Mouse (Mus musculus) splenic B cell, adult 2 months (primary cell): Measurements from ENCODE around the gene Ceacam3.
A peak's percentile ranks its signal among the peaks of the same experiment; 100 is the strongest.
"Not testable (repeated sequence)": the region's sequence is repeated elsewhere in the genome, so short reads cannot be mapped to it uniquely, and the experiment has no call there.

Experiments used
- DNase-seq: peaks from one replicate; pipeline ENCODE4 v3.0.0-alpha.2; 2011; ENCODE audit warnings: low read depth, low spot score
- H3K27me3 ChIP-seq: 2 replicates; pipeline ENCODE4 v1.6.1; 2012; ENCODE audit warnings: mild to moderate bottlenecking, low read length, moderate library complexity, mixed read lengths; ENCODE audit not compliant: control insufficient read depth, poor library complexity, insufficient read depth, severe bottlenecking
- H3K36me3 ChIP-seq: 2 replicates; pipeline ENCODE4 v1.6.1; 2012; ENCODE audit warnings: mild to moderate bottlenecking, low read length, moderate library complexity, mixed read lengths; ENCODE audit not compliant: control insufficient read depth, poor library complexity, insufficient read depth, severe bottlenecking

The Ceacam3 gene

GRCm38 (mm10) chr7:17149931-17150330 lies at the start of gene Ceacam3:
Ceacam3 (plus strand) TSS chr7:17150282.
- DNase-seq = no peak
- Histone ChIP-seq H3K27me3 (no peaks in the 10 kb centered on the region), H3K36me3 (no peaks in the 10 kb centered on the region)

DNA sequence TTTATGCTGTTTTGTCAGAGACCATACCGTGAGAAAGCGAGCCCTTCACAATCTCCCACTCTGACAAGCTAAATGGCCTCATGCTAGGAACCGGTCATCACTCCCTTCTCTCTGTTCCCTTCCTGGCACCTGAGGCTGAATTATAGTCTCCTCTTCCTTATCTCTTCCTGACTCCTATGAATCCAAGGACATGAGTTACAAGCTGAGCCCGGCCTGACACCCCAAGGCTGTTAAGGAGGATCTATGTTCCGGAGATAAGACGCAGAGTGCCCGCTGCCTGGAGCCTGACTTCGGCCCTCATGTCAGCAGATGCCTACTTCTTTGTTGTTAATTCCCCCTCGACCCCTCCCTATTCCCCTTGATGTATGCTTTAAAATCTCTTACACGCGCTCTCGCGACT lies 48.5 kb upstream of the Ceacam3 start:
- H3K36me3 ChIP-seq, H3K27me3 ChIP-seq, DNase-seq: not testable (repeated sequence)

GRCm38 (mm10) chr7:17135307-17135706 lies 14.8 kb upstream of the Ceacam3 start:
- no peak for DNase-seq
- H3K27me3 ChIP-seq = no peaks in the 10 kb centered on the region
- no peaks in the 10 kb centered on the region for H3K36me3 ChIP-seq

- H3K36me3 ChIP-seq = no peaks in the 10 kb centered on the region
- peak; percentile 5 for DNase-seq
- H3K27me3 ChIP-seq = no peaks in the 10 kb centered on the region
Measured at GRCm38 (mm10) chr7:17155634-17156033, 5.6 kb downstream of the Ceacam3 start.

GRCm38 (mm10) chr7:17156885-17157677 lies 7.0 kb downstream of the Ceacam3 start:
- Histone ChIP-seq H3K27me3 (no peaks in the 10 kb centered on the region), H3K36me3 (no peaks in the 10 kb centered on the region)
- no peak for DNase-seq

GRCm38 (mm10) chr7:17159011-17159410 lies 8.9 kb downstream of the Ceacam3 start:
- Histone ChIP-seq H3K36me3 (no peaks in the 10 kb centered on the region), H3K27me3 (no peaks in the 10 kb centered on the region)
- DNase-seq = no peak

GRCm38 (mm10) chr7:17171827-17172226 lies 21.7 kb downstream of the Ceacam3 start:
- H3K27me3 ChIP-seq = no peaks in the 10 kb centered on the region
- DNase-seq = no peak
- H3K36me3 ChIP-seq = no peaks in the 10 kb centered on the region

DNA sequence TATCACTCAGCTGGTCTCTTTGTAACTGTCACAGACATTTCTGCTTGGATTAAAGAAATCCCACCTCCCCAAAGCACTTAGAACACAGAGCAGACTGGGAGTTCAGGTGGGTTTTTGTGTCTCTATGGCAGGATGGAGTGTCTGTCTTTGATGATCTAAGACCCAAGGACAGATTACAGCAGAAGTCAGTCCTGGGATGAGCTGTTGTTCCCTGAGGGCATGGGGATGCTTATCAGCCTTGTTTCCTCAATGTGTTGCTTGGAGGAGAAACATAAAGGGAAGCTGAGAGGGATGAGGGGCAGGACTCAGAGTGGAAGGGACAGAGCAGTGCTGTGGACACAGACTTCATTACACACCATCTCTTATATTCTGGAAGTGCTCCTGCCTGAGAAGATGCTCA lies 53.1 kb downstream of the Ceacam3 start, which contains the start of gene Psg29:
TSS of gene Psg29 (plus strand) at position 301 of the 400 bp plus-strand sequence.
- no peak for DNase-seq
- no peaks in the 10 kb centered on the region for H3K27me3 ChIP-seq
- H3K36me3 ChIP-seq = no peaks in the 10 kb centered on the region

DNA sequence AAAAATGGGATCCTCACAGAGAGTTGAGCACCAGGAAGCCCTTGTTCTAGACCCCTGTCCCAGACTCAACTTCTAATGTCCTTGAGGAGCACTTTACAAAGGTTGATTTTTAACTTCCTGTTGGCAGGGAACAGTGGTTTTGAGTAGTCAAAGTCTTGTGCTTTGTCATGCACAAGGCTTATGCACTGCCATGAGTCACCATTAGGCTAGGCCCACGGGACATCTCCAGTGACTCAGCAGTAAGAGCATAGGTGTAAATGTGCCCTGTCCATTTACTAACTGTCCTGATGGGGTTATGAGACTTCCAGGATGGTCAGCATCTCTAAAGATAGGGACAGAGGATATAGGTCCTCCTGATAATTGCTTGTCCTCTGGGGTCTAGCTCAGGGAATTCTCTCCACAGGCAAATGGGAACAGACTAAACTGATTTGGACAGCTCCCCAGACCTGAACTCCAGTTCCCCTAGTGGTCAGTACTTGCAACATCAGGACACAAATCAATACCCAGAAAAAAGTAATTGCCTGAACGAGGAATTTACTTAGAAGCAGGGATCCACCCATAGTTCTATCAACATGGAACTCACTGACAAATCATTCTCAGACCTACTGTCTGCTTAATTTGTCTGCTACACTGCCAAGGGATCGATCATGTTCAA lies 55.6 kb downstream of the Ceacam3 start:
- DNase-seq = no peak
- no peaks in the 10 kb centered on the region for H3K36me3 ChIP-seq

More for the DNA sequence above, 55.6 kb downstream of the Ceacam3 start:
- H3K27me3 ChIP-seq = no peaks in the 10 kb centered on the region
